Mouse (Mus musculus) cerebellum, adult 9-11 months (tissue): ENCODE measurements around the gene Pfkfb2.
"Not testable (repeated sequence)": the region's sequence is repeated elsewhere in the genome, so short reads cannot be mapped to it uniquely, and the experiment has no call there.

Source experiments
- DNase-seq: peaks from one replicate; pipeline ENCODE4 v3.0.0; 2022

Gene Pfkfb2

DNA sequence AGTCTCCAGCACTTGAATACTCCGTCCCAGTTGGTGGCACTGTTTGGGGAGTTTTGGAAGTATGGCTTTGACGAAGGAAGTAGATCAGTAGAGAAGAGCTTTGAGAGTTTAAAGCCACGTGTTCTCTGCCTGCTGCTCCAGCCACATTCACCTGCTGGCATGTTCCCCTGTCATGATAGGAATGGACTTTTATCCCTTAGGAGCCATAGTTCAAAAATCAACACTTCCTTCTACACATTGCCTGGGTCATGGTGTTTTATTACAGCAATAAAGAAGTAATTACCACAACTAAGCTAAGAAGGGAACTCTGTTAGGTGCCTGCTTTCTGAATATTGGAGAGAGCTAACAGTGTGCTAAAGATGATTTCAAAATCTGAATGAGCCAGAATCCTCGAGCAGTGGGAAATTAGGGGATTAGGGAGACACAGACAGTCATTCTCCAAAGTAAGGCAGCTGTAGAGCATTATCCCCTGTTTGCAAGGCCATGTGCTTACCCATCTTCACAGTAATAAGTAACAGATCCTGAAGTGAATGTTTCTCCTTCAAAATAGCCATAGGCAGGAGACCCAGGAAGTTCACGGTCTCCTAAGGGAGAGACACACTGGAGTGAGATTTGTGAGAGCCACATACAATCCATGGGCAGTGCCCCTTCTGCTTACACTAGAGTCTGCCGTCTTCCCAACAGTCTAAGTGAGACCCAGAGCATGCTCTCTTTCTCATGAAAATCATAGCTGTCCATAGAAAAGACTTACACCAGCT, 47.2 kb downstream of the Pfkfb2 start:
- no peak for DNase-seq

- no peak for DNase-seq
These were observed 48.0 kb downstream of the Pfkfb2 start for GRCm38 (mm10) chr1:130681075-130681474.

- DNase-seq: no peak
These were observed 50.5 kb downstream of the Pfkfb2 start for GRCm38 (mm10) chr1:130678551-130678950.

- DNase-seq: not testable (repeated sequence)
These were observed 65.5 kb downstream of the Pfkfb2 start for GRCm38 (mm10) chr1:130663576-130663975.

GRCm38 (mm10) chr1:130661454-130661853, 67.6 kb downstream of the Pfkfb2 start, which contains the start of gene C4bp:
TSS of gene C4bp (minus strand) at chr1:130661632.
- no peak for DNase-seq

DNA sequence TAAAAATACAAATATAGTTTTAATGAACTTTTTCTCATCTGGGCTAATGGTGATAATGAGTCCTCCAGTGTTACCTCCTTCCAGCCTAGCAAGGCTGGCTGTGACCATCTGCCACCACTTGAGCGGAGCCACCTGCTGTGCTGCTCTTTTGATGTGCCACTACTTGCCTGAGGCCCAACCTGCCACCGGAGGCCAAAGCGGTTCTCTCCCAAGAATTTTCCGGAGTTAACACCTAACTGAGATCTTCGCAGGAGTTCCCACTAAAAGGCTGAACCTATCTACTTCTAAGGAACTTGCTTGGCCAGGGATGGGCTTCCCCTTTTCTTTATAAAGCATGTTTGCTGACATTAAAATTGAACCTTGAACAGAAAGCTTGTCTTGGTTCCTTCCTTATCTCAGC, 69.4 kb downstream of the Pfkfb2 start:
- DNase-seq: peak; percentile 4

GRCm38 (mm10) chr1:130644103-130644502, 85.0 kb downstream of the Pfkfb2 start:
- DNase-seq: no peak

DNA sequence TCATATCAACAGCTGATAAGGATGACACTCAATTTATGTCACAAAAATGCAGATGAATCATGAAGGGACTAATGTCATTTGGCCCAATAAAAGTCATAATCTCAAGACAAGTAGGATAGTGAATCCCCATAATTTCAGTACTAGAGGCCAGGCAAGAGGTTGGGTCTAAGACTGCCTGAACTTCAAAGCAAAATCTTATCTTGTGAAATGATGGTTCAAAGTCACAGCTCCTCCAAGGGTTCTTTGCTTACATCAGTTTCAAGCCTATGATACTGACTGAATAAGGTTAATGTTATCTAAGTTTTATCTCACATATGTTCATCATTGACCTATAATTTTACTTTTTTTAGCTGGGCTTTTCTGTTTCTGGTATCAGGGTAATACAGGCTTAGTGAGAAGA, 88.1 kb downstream of the Pfkfb2 start:
- DNase-seq: no peak
